Mouse (Mus musculus) liver, postnatal 0 days (tissue): Measurements from ENCODE around the gene Ppif. TPM values are rescaled to one million over a fixed set of nuclear protein-coding genes. Genes with fewer than 3 reads are reported as not detected.
A peak's percentile ranks its signal among the peaks of the same experiment; 100 is the strongest.

Source experiments
- ATAC-seq: fragments of 200-750 bp; cut with Nextera tagmentation; 2 replicates; pipeline ENCODE4 v1.8.0; 2017; ENCODE audit warnings: mild to moderate bottlenecking, moderate library complexity
- DNase-seq: peaks from one replicate; pipeline ENCODE4 v3.0.0-alpha.2; 2016
- H3K27ac ChIP-seq: fragments of 300-500 bp; sonication (generic); 2 replicates; pipeline ENCODE4 v1.5.1; 2014; ENCODE audit warnings: antibody characterized with exemption, moderate library complexity, mild to moderate bottlenecking, low read depth
- H3K27me3 ChIP-seq: fragments of 300-500 bp; sonication (generic); 2 replicates; pipeline ENCODE4 v1.6.1; 2014; ENCODE audit warnings: low read length, control low read depth, mixed read lengths; ENCODE audit not compliant: insufficient read depth
- H3K36me3 ChIP-seq: fragments of 300-500 bp; sonication (generic); replicated peaks from 2 replicates; pipeline ENCODE4 v1.6.1; 2014; ENCODE audit warnings: mild to moderate bottlenecking, control low read depth, low read length, moderate library complexity, mixed read lengths; ENCODE audit not compliant: insufficient read depth
- H3K4me1 ChIP-seq: fragments of 300-500 bp; sonication (generic); 2 replicates; pipeline ENCODE4 v1.6.1; 2014; ENCODE audit warnings: antibody characterized with exemption, mild to moderate bottlenecking, control low read depth; ENCODE audit not compliant: insufficient read depth
- H3K4me2 ChIP-seq: fragments of 300-500 bp; sonication (generic); 2 replicates; pipeline ENCODE4 v1.6.1; 2014; ENCODE audit warnings: low read depth, mild to moderate bottlenecking, low read length, moderate library complexity, mixed read lengths
- H3K4me3 ChIP-seq: fragments of 300-500 bp; sonication (generic); 2 replicates; pipeline ENCODE4 v1.5.1; 2014; ENCODE audit warnings: low read depth, low read length
- H3K9ac ChIP-seq: fragments of 300-500 bp; sonication (generic); replicated peaks from 2 replicates; pipeline ENCODE4 v1.6.1; 2014; ENCODE audit warnings: mild to moderate bottlenecking, moderate library complexity
- H3K9me3 ChIP-seq: fragments of 300-500 bp; sonication (generic); 2 replicates; pipeline ENCODE4 v1.6.1; 2016; ENCODE audit warnings: mild to moderate bottlenecking, control low read depth, low read length, mixed read lengths
- CTCF ChIP-seq: sonication (generic); IDR thresholded peaks from 2 replicates; pipeline ENCODE4 v1.5.1; 2016; ENCODE audit warnings: antibody characterized with exemption, low read depth
- EP300 ChIP-seq: IDR thresholded peaks from 2 replicates; pipeline ENCODE4 v1.6.1; 2016; ENCODE audit warnings: antibody characterized with exemption, low read depth, mild to moderate bottlenecking
- WGBS: fragments of 180-500 bp; shearing (Covaris S2); extraction: QIAGEN DNeasy Blood & Tissue Kit; methylation state at CpG from one replicate; pipeline ENCODE4 v1.1.7; 2014; ENCODE audit not compliant: insufficient replicate concordance; 5-methylcytosine and 5-hydroxymethylcytosine counted together
- polyA plus RNA-seq: library from polyadenylated mRNA; unstranded; fragments of >200 nt; fragmentation: Nextera tagmentation; extraction: Ambion mirVana; gene quantifications from 2 replicates; pipeline ENCODE4 v1.2.1, GENCODE M21; 2015

Gene Ppif
- polyA plus RNA-seq, 1 experiment from 2014 or later: 36.0 TPM

- ATAC-seq: peak; percentile 87
Observed at GRCm38 (mm10) chr14:25686983-25687901, 6.7 kb upstream of the Ppif start.

GRCm38 (mm10) chr14:25693271-25693887, 575 bp upstream of the Ppif start:
- DNase-seq (no peak), ATAC-seq (peak; percentile 6)
- no peak overlapping the region for H3K27ac ChIP-seq
- TF ChIP-seq CTCF: no peak
- TF ChIP-seq EP300: no peak
- peak overlapping the region; percentile 93 for H3K4me3 ChIP-seq
- H3K9me3 ChIP-seq: no peaks in the 10 kb centered on the region
- peaks cover 14% of the 10 kb centered on the region for H3K4me1 ChIP-seq
- no peak overlapping the region for H3K9ac ChIP-seq
- no peaks in the 10 kb centered on the region; the same call in 1 of the 2 replicates for H3K27me3 ChIP-seq
- H3K36me3 ChIP-seq: peaks cover 13% of the 10 kb centered on the region
- 54% methylated on average over 6 of the region's 6 CpGs for WGBS
- H3K4me2 ChIP-seq: peak overlapping the region; percentile 97

More at GRCm38 (mm10) chr14:25686983-25687901, 6.7 kb upstream of the Ppif start:
- no peak overlapping the region for H3K4me2 ChIP-seq
- no peaks in the 10 kb centered on the region; the same call in 1 of the 2 replicates for H3K27me3 ChIP-seq
- H3K36me3 ChIP-seq: no peaks in the 10 kb centered on the region
- peak overlapping the region; percentile 64; the same call in 1 of the 2 replicates for H3K27ac ChIP-seq
- H3K4me3 ChIP-seq: no peak overlapping the region
- DNase-seq: no peak
- 68% methylated on average over 10 of the region's 10 CpGs for WGBS
- no peaks in the 10 kb centered on the region for H3K9me3 ChIP-seq
- peaks cover 15% of the 10 kb centered on the region for H3K4me1 ChIP-seq
- no peak overlapping the region for H3K9ac ChIP-seq
- TF ChIP-seq CTCF (no peak), EP300 (no peak)

- H3K36me3 ChIP-seq: peaks cover 22% of the 10 kb centered on the region
Observed at GRCm38 (mm10) chr14:25694569-25694897, 579 bp downstream of the Ppif start.

GRCm38 (mm10) chr14:25695059-25695458, 1.1 kb downstream of the Ppif start:
- H3K4me1 ChIP-seq: peaks cover 14% of the 10 kb centered on the region
- ATAC-seq (peak; percentile 2; the same call in 1 of the 2 replicates), DNase-seq (no peak)
- H3K4me3 ChIP-seq: peak overlapping the region; percentile 93
- peak overlapping the region; percentile 97 for H3K4me2 ChIP-seq
- peaks cover 27% of the 10 kb centered on the region for H3K36me3 ChIP-seq
- H3K9ac ChIP-seq: peak overlapping the region; percentile 85; the same call in 1 of the 2 replicates
- no peaks in the 10 kb centered on the region for H3K9me3 ChIP-seq
- no peaks in the 10 kb centered on the region for H3K27me3 ChIP-seq
- TF ChIP-seq CTCF: no peak
- TF ChIP-seq EP300: peak; percentile 71; the same call in 1 of the 2 replicates
- whole genome bisulfite sequencing: 16% methylated on average over 6 of the region's 6 CpGs
- 0 out of 2 replicates have a peak overlapping the region, but pooled peaks have one; percentile 85 for H3K27ac ChIP-seq

More at GRCm38 (mm10) chr14:25694569-25694897, 579 bp downstream of the Ppif start:
- peak; percentile 69 for ATAC-seq
- WGBS: under 1% methylated on average over 10 of the region's 10 CpGs
- Histone ChIP-seq H3K27ac (peak overlapping the region; percentile 85), H3K9ac (peak overlapping the region; percentile 85), H3K27me3 (no peaks in the 10 kb centered on the region), H3K4me2 (peak overlapping the region; percentile 97), H3K9me3 (no peaks in the 10 kb centered on the region), H3K4me3 (peak overlapping the region; percentile 93), H3K4me1 (peaks cover 14% of the 10 kb centered on the region)
- TF ChIP-seq CTCF (no peak), EP300 (no peak)
- DNase-seq: peak; percentile 71

GRCm38 (mm10) chr14:25696356-25696755, 2.4 kb downstream of the Ppif start:
- Histone ChIP-seq H3K4me3 (no peak overlapping the region), H3K9ac (no peak overlapping the region), H3K27ac (no peak overlapping the region), H3K4me1 (peaks cover 14% of the 10 kb centered on the region), H3K36me3 (peaks cover 34% of the 10 kb centered on the region), H3K9me3 (no peaks in the 10 kb centered on the region), H3K4me2 (no peak overlapping the region), H3K27me3 (no peaks in the 10 kb centered on the region)
- WGBS: 84% methylated on average over 2 of the region's 2 CpGs
- ATAC-seq: no peak
- TF ChIP-seq CTCF: no peak
- TF ChIP-seq EP300: no peak
- no peak for DNase-seq

GRCm38 (mm10) chr14:25701986-25702385, 8.0 kb downstream of the Ppif start:
- TF ChIP-seq EP300: no peak
- peak; percentile 73 for TF ChIP-seq CTCF
- Histone ChIP-seq H3K4me2 (no peak overlapping the region), H3K4me1 (no peaks in the 10 kb centered on the region), H3K36me3 (peaks cover 27% of the 10 kb centered on the region), H3K27ac (no peak overlapping the region), H3K4me3 (no peak overlapping the region), H3K9me3 (no peaks in the 10 kb centered on the region), H3K27me3 (no peaks in the 10 kb centered on the region), H3K9ac (no peak overlapping the region)
- ATAC-seq (no peak), DNase-seq (no peak)
